Mouse (Mus musculus) hindbrain, embryonic 13.5 days (tissue): ENCODE measurements around the gene Prpf3. TPM values are rescaled to one million over a fixed set of nuclear protein-coding genes. Genes with fewer than 3 reads are reported as not detected.
"Not testable (repeated sequence)": the region's sequence is repeated elsewhere in the genome, so short reads cannot be mapped to it uniquely, and the experiment has no call there.

Experiments
- ATAC-seq: fragments of 200-750 bp; cut with Nextera tagmentation; 2 replicates; pipeline ENCODE4 v1.8.0; 2017; ENCODE audit warnings: moderate TSS enrichment; ENCODE audit not compliant: low FRiP score
- H3K27ac ChIP-seq: fragments of 300-500 bp; sonication (generic); 2 replicates; pipeline ENCODE4 v1.5.1; 2015; ENCODE audit warnings: inconsistent platforms, mild to moderate bottlenecking, moderate library complexity
- H3K27me3 ChIP-seq: fragments of 300-500 bp; sonication (generic); 2 replicates; pipeline ENCODE4 v1.6.1; 2015; ENCODE audit warnings: mild to moderate bottlenecking, inconsistent platforms
- H3K36me3 ChIP-seq: fragments of 300-500 bp; sonication (generic); 2 replicates; pipeline ENCODE4 v1.6.1; 2015; ENCODE audit warnings: mild to moderate bottlenecking, inconsistent platforms
- H3K4me1 ChIP-seq: fragments of 300-500 bp; sonication (generic); replicated peaks from 2 replicates; pipeline ENCODE4 v1.6.1; 2015; ENCODE audit warnings: inconsistent platforms
- H3K4me2 ChIP-seq: fragments of 300-500 bp; sonication (generic); 2 replicates; pipeline ENCODE4 v1.6.1; 2015; ENCODE audit warnings: inconsistent platforms, mild to moderate bottlenecking, moderate library complexity
- H3K4me3 ChIP-seq: fragments of 300-500 bp; sonication (generic); 2 replicates; pipeline ENCODE4 v1.5.1; 2015; ENCODE audit warnings: mild to moderate bottlenecking, inconsistent platforms
- H3K9ac ChIP-seq: fragments of 300-500 bp; sonication (generic); 2 replicates; pipeline ENCODE4 v1.6.1; 2015; ENCODE audit warnings: mild to moderate bottlenecking, inconsistent platforms
- H3K9me3 ChIP-seq: fragments of 300-500 bp; sonication (generic); 2 replicates; pipeline ENCODE4 v1.6.1; 2016; ENCODE audit warnings: inconsistent platforms
- WGBS: fragments of 180-500 bp; shearing (Covaris S2); methylation state at CpG from one replicate; pipeline ENCODE4 v1.1.7; 2015; 5-methylcytosine and 5-hydroxymethylcytosine counted together
- polyA plus RNA-seq: library from polyadenylated mRNA; unstranded; fragments of >200 nt; fragmentation: Nextera tagmentation; extraction: Ambion mirVana; gene quantifications from 2 replicates; pipeline ENCODE4 v1.2.1, GENCODE M21; 2015

Gene Prpf3
- polyA plus RNA-seq, 1 experiment from 2014 or later: 39.7 TPM

- 65% methylated on average over 2 of the region's 2 CpGs for WGBS
These were observed 47.3 kb downstream of the Prpf3 start for GRCm38 (mm10) chr3:95808384-95808783.

GRCm38 (mm10) chr3:95807630-95808029 is 48.1 kb downstream of the Prpf3 start:
- H3K9ac ChIP-seq, H3K9me3 ChIP-seq, ATAC-seq, H3K27me3 ChIP-seq, H3K27ac ChIP-seq, H3K4me1 ChIP-seq, H3K4me2 ChIP-seq, H3K4me3 ChIP-seq: not testable (repeated sequence)
- peaks cover 20% of the 10 kb centered on the region for H3K36me3 ChIP-seq
- 94% methylated on average over 5 of the region's 6 CpGs for WGBS

More at GRCm38 (mm10) chr3:95808384-95808783, 47.3 kb downstream of the Prpf3 start:
- H3K4me1 ChIP-seq: no peaks in the 10 kb centered on the region
- no peak overlapping the region for H3K9ac ChIP-seq
- no peak overlapping the region for H3K4me3 ChIP-seq
- H3K9me3 ChIP-seq: no peaks in the 10 kb centered on the region
- ATAC-seq: no peak
- no peaks in the 10 kb centered on the region for H3K27me3 ChIP-seq
- no peak overlapping the region for H3K4me2 ChIP-seq
- no peak overlapping the region for H3K27ac ChIP-seq
- H3K36me3 ChIP-seq: peaks cover 20% of the 10 kb centered on the region

GRCm38 (mm10) chr3:95806677-95807076 is 49.0 kb downstream of the Prpf3 start:
- Histone ChIP-seq H3K4me1 (no peaks in the 10 kb centered on the region), H3K36me3 (peaks cover 16% of the 10 kb centered on the region), H3K4me3 (no peak overlapping the region), H3K27ac (no peak overlapping the region), H3K9ac (no peak overlapping the region), H3K9me3 (no peaks in the 10 kb centered on the region), H3K27me3 (no peaks in the 10 kb centered on the region), H3K4me2 (no peak overlapping the region)
- ATAC-seq: no peak
- WGBS: 93% methylated on average over 1 of the region's 1 CpGs

- no peak overlapping the region for H3K4me2 ChIP-seq
These were observed 51.8 kb downstream of the Prpf3 start for GRCm38 (mm10) chr3:95803851-95804250.

GRCm38 (mm10) chr3:95798756-95799155 is 56.9 kb downstream of the Prpf3 start:
- no peak for ATAC-seq
- H3K27me3 ChIP-seq: no peaks in the 10 kb centered on the region
- H3K36me3 ChIP-seq: no peaks in the 10 kb centered on the region
- H3K9me3 ChIP-seq: no peaks in the 10 kb centered on the region
- H3K4me3 ChIP-seq: no peak overlapping the region
- H3K27ac ChIP-seq: no peak overlapping the region
- 90% methylated on average over 4 of the region's 4 CpGs for WGBS
- H3K9ac ChIP-seq: no peak overlapping the region
- no peak overlapping the region for H3K4me2 ChIP-seq
- H3K4me1 ChIP-seq: no peaks in the 10 kb centered on the region

More at GRCm38 (mm10) chr3:95803851-95804250, 51.8 kb downstream of the Prpf3 start:
- Histone ChIP-seq H3K4me3 (no peak overlapping the region), H3K27ac (no peak overlapping the region), H3K9ac (no peak overlapping the region), H3K9me3 (no peaks in the 10 kb centered on the region), H3K4me1 (no peaks in the 10 kb centered on the region), H3K36me3 (peaks cover 16% of the 10 kb centered on the region), H3K27me3 (no peaks in the 10 kb centered on the region)
- no peak for ATAC-seq
- WGBS: 96% methylated on average over 4 of the region's 4 CpGs

GRCm38 (mm10) chr3:95794299-95794698 is 61.4 kb downstream of the Prpf3 start:
- H3K4me2 ChIP-seq: no peak overlapping the region
- no peaks in the 10 kb centered on the region for H3K4me1 ChIP-seq
- no peaks in the 10 kb centered on the region for H3K36me3 ChIP-seq
- 90% methylated on average over 1 of the region's 1 CpGs for WGBS
- H3K4me3 ChIP-seq: no peak overlapping the region
- H3K27me3 ChIP-seq: no peaks in the 10 kb centered on the region
- H3K27ac ChIP-seq: no peak overlapping the region
- H3K9me3 ChIP-seq: no peaks in the 10 kb centered on the region
- H3K9ac ChIP-seq: no peak overlapping the region
- no peak for ATAC-seq

- H3K27ac ChIP-seq: no peak overlapping the region
- H3K9me3 ChIP-seq: no peaks in the 10 kb centered on the region
- 83% methylated on average over 2 of the region's 2 CpGs for WGBS
- no peak for ATAC-seq
- H3K9ac ChIP-seq: no peak overlapping the region
- H3K27me3 ChIP-seq: no peaks in the 10 kb centered on the region
- H3K36me3 ChIP-seq: no peaks in the 10 kb centered on the region
- H3K4me2 ChIP-seq: no peak overlapping the region
- H3K4me3 ChIP-seq: no peak overlapping the region
- H3K4me1 ChIP-seq: no peaks in the 10 kb centered on the region
These were observed 62.0 kb downstream of the Prpf3 start for GRCm38 (mm10) chr3:95793662-95794061.

- no peak overlapping the region for H3K4me2 ChIP-seq
- ATAC-seq: no peak
- H3K9me3 ChIP-seq: no peaks in the 10 kb centered on the region
- no peak overlapping the region for H3K27ac ChIP-seq
- H3K27me3 ChIP-seq: no peaks in the 10 kb centered on the region
- H3K9ac ChIP-seq: no peak overlapping the region
- H3K4me1 ChIP-seq: no peaks in the 10 kb centered on the region
- H3K4me3 ChIP-seq: no peak overlapping the region
- peaks cover 56% of the 10 kb centered on the region for H3K36me3 ChIP-seq
- WGBS: 90% methylated on average over 4 of the region's 4 CpGs
These were observed 70.2 kb downstream of the Prpf3 start for GRCm38 (mm10) chr3:95785501-95785900.

Other genes with a start within 250 kb of the Prpf3 start
- gene Ensa, start 230.9 kb downstream of the Prpf3 start, polyA plus RNA-seq: 106 and 108 TPM in 2 replicates
- 49.3 and 54.2 TPM in 2 replicates for gene Mcl1, start 197.1 kb downstream of the Prpf3 start, polyA plus RNA-seq
- 0.98 and 1.0 TPM in 2 replicates for gene Adamtsl4, start 168.0 kb downstream of the Prpf3 start, polyA plus RNA-seq
- gene Ecm1, start 116.3 kb downstream of the Prpf3 start, polyA plus RNA-seq: 12.9 and 13.4 TPM in 2 replicates
- gene Tars2, start 95.7 kb downstream of the Prpf3 start, polyA plus RNA-seq: 41.0 and 44.9 TPM in 2 replicates
- 23.8 and 24.4 TPM in 2 replicates for gene Rprd2, start 37.0 kb downstream of the Prpf3 start, polyA plus RNA-seq
- gene Mrps21, start 15.6 kb upstream of the Prpf3 start, polyA plus RNA-seq: 331 and 342 TPM in 2 replicates
- gene Ciart, start 26.4 kb upstream of the Prpf3 start, polyA plus RNA-seq: 3.1 and 4.3 TPM in 2 replicates
- gene BC028528, start 36.1 kb upstream of the Prpf3 start, polyA plus RNA-seq: 19.4 and 21.2 TPM in 2 replicates
- 32.4 and 40.8 TPM in 2 replicates for gene Aph1a, start 38.1 kb upstream of the Prpf3 start, polyA plus RNA-seq
- gene Car14, start 48.8 kb upstream of the Prpf3 start, polyA plus RNA-seq: 6.5 and 10.9 TPM in 2 replicates
- 167 and 175 TPM in 2 replicates for gene Anp32e, start 73.4 kb upstream of the Prpf3 start, polyA plus RNA-seq
- gene Plekho1, start 140.1 kb upstream of the Prpf3 start, polyA plus RNA-seq: 59.5 and 65.4 TPM in 2 replicates
- 62.9 and 64.0 TPM in 2 replicates for gene Vps45, start 202.6 kb upstream of the Prpf3 start, polyA plus RNA-seq
- 11.0 and 13.6 TPM in 2 replicates for gene Otud7b, start 248.6 kb upstream of the Prpf3 start, polyA plus RNA-seq